Mouse (Mus musculus) megakaryocyte-erythroid progenitor cell, adult 5-6 weeks (primary cell): ENCODE measurements around the gene Gm37240. TPM values are rescaled to one million over a fixed set of nuclear protein-coding genes. Genes with fewer than 3 reads are reported as not detected.
A peak's percentile ranks its signal among the peaks of the same experiment; 100 is the strongest.

Experiments
- ATAC-seq: replicated peaks from 2 replicates; pipeline ENCODE4 v1.8.0; 2016; ENCODE audit warnings: mild to moderate bottlenecking, inconsistent platforms; ENCODE audit not compliant: severe bottlenecking, poor library complexity, low FRiP score, low TSS enrichment
- total RNA-seq, 2 experiments: library from RNA; stranded (forward) in 1 of 2; stranded (reverse) in 1 of 2; fragments of 200-1000, 215-1000 nt in 1 of 2; fragments of >200 nt in 1 of 2; fragmentation: Nextera tagmentation in 1 of 2; gene quantifications; 2 replicates each; pipeline ENCODE4 v1.2.3; 2014 to 2017

Gene Gm37240
- total RNA-seq, 2 experiments from 2014 or later, result not detected

GRCm38 (mm10) chr3:84647616-84648015 lies 1239.7 kb downstream of the Gm37240 start:
- ATAC-seq, result no peak

- no peak for ATAC-seq
Measured at GRCm38 (mm10) chr3:84646331-84646845, 1240.9 kb downstream of the Gm37240 start.

- no peak for ATAC-seq
Measured at GRCm38 (mm10) chr3:84646007-84646290, 1241.4 kb downstream of the Gm37240 start.

- peak; percentile 55; the same call in 1 of the 2 replicates for ATAC-seq
Measured at GRCm38 (mm10) chr3:84645156-84646006, 1241.9 kb downstream of the Gm37240 start.

GRCm38 (mm10) chr3:84642942-84643341 lies 1244.4 kb downstream of the Gm37240 start:
- no peak for ATAC-seq

GRCm38 (mm10) chr3:84641391-84641790 lies 1245.9 kb downstream of the Gm37240 start:
- no peak for ATAC-seq

- ATAC-seq, result no peak
Measured at GRCm38 (mm10) chr3:84640536-84640935, 1246.8 kb downstream of the Gm37240 start.

GRCm38 (mm10) chr3:84639767-84640500 lies 1247.4 kb downstream of the Gm37240 start:
- ATAC-seq, result no peak

GRCm38 (mm10) chr3:84638858-84639257 lies 1248.5 kb downstream of the Gm37240 start:
- no peak for ATAC-seq

- no peak for ATAC-seq
Measured at GRCm38 (mm10) chr3:84637890-84638578, 1249.3 kb downstream of the Gm37240 start.

- ATAC-seq, result peak; percentile 50; the same call in 1 of the 2 replicates
Measured at GRCm38 (mm10) chr3:84637095-84637494, 1250.2 kb downstream of the Gm37240 start.

GRCm38 (mm10) chr3:84631586-84631985 lies 1255.7 kb downstream of the Gm37240 start:
- ATAC-seq, result no peak

- ATAC-seq, result no peak
Measured at GRCm38 (mm10) chr3:84622026-84622425, 1265.3 kb downstream of the Gm37240 start.

GRCm38 (mm10) chr3:84619725-84620124 lies 1267.6 kb downstream of the Gm37240 start:
- ATAC-seq, result no peak

GRCm38 (mm10) chr3:84619056-84619455 lies 1268.3 kb downstream of the Gm37240 start:
- ATAC-seq, result no peak

GRCm38 (mm10) chr3:84618627-84619026 lies 1268.7 kb downstream of the Gm37240 start:
- ATAC-seq, result no peak

GRCm38 (mm10) chr3:84615856-84616225 lies 1271.5 kb downstream of the Gm37240 start:
- no peak for ATAC-seq

GRCm38 (mm10) chr3:84615050-84615855 lies 1272.1 kb downstream of the Gm37240 start:
- peak; percentile 74 for ATAC-seq

- ATAC-seq, result no peak
Measured at GRCm38 (mm10) chr3:84610183-84610710, 1277.1 kb downstream of the Gm37240 start.
